Mouse (Mus musculus): ENCODE measurements around the gene Slc8a3.
A peak's percentile ranks its signal among the peaks of the same experiment; 100 is the strongest.

Slc8a3 gene

DNA sequence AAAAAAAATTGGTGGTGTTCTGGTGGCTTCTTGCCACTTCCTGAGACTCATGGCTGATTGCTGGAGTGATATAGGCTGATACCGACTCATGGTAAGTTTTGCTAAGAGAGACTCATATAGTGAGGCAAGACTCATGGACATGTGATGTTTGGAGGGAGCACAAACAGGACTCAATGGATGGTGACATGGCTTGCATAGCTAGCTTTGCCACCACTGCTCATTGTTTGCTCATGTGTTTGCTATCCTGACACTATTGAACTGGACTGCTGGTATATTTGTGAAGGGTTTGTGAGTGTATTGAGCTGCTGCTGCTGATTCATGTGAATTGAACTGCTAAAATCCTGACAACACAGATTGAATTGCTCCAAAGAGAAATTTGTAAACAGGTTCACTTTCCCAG, 95.8 kb downstream of the Slc8a3 start:
- no peak for DNase-seq (ENCODE audit: low spot score)

DNA sequence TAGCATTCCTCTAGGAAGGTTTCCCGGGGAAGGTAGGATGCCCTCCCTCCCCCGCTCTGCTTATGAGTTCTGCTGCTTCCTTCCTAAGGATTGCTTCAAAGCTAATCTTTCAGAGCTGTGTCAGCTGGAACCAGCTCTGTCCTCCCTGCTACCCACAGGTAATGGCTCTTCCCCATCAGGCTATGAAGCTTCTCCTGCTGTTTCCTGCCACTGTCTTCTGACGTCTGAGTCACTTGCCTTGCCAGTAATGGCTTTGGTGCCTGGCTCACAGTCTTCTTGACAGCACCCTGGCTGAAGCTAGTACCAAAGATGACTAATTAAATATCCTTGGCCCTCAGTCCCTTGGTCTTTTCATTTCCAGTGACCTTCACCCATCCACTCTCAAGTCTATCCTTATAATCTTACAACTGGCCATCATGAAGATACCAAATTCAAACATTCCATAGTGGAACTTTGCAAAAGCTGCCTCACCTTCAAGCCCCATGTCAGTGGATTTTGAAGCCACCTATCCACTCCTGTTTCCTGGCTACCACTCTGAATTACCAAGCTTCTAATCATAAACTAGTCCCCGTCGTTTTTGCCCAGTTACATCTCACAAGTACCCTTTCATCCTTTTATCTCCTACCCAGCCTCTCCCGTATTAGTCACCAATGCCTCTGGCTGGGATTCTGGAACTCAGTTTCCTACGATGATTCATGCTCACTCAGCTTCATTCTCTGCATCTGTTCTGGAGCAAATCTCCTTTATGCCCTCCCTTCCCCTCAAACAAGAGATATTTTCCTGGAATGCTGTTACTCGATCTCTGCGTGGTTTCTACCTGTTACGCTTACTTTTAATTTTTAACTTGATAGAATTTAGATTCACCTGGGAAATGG, 97.3 kb downstream of the Slc8a3 start:
- no peak for DNase-seq (ENCODE audit: low spot score)

DNA sequence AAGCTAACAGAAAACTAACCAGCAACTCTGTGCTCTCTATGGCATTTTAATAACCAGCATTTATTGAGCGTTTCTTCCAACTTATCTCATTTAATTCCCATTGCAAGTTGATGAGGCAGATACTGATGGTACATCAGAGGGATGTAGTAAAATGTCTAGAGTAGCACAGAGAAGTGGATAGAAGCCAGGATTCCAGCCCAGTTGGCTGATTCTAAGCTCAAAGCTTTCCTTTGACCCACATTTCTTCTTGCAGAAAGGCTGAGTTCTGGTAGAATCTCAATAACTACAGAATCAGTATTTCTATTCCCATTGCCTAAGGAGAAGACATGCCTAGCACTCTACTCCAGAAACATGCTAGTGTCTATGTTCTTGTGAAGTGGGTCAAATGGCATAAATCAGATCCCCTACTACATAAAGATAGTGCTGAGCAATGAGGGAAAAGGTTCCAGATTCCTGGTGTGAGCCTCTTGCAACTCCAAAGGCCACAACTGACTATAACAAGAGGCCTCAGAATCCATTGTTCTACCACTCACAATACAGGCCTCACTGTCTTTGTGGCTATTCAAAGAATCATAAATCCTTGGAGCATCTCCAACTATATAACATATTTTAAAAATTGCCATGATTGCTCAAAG, 99.1 kb downstream of the Slc8a3 start:
- no peak for DNase-seq (ENCODE audit: low spot score)

DNA sequence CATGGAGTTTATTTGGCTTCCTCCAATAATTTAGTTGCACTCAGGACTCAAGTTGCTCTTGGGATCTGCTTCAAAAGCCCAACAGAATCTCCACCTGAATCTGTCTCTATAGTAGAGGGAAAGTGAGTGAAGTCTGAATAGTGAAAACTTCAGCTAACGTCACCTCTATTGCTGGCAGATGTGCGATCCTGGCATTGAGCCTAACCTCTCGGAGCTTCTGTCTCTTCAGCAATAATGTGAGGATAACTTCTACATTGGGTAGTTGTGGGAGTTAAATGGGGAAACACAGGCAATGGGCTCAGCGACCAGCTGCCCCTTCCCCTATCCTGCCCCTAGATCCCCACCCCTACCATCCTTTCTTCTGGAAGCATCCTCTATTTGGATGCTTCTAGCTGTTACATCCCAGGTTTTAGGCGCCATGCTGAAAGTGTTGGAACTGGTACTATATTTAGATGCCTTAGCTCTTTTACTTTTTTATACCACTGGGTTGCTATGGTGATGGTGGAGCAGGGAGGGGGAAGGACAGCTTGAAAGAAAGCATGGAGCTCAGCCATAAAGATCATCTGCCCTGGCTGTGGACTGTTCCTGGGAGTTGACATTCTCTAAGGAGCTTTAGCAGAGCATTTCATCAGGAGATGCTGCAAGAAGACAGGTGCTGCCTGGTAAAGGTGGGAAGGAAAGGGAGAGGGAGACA, 105.1 kb downstream of the Slc8a3 start:
- no peak for DNase-seq (ENCODE audit: low spot score)

DNA sequence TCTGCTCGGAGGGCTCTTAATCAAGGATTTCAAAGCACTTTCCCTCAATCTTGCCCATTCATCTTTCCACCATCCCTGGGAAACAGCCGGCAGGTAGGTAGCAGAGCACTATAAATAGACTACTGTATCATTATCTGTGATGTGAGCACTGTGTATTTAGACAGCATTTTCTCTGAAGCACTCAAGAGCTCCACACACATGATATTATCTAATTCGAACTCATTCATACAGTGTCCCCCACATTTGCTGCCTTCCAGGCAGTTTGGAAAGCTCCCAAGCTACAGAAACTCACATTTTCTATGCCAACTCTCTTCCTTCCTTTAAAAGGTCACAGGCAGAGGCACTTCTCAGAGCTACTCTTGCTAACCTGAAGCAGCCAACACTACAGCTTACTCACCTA, 106.4 kb downstream of the Slc8a3 start:
- no peak for DNase-seq (ENCODE audit: low spot score)

DNA sequence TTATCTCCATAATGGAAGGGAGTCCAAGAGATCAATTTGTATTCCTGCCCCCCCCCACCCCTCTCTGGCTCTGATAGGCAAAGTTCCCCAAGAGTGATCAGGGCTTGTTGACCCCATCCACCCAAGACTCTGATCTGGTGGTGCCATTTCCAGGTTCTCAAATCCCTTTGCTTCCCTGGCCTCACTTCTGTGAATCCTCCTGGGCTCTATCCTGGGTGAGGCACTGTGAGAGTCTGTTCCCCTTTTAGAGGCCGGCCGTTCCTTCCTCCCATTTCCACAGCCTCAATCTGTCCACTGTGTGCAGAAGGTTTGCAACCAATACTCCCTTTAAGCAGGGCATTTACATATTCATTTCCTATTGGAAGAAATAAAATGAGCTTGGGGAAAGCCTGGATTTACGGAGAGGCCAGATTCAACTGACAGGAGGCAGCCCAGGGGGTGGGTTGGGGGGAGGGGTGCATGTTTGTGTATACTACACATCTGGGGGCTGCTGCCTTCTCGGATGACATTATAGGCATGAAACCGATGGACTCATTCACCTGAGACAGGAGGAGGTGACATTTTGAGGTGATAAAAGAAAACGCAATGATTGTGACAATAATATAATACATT, 106.9 kb downstream of the Slc8a3 start:
- no peak for DNase-seq (ENCODE audit: low spot score)

DNA sequence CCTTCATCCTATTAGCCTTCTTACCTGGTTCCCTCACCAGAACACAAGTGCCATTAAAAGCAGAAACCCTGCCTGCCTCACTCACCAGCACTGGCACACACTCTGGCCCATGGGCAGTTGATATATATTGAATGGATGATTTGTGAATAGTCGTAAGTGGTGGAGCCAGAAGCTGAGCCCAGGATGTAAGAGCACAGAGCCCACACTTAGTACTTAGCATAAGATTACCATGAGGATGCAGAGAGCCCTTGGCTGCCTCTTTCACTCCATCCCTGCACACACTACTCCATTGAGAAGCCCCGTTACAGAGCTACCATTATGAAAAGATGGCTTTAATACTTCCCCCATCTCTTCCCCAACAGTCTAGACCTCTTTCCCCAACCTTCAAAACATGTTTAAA, 108.1 kb downstream of the Slc8a3 start:
- DNase-seq (ENCODE audit: low spot score): no peak

DNA sequence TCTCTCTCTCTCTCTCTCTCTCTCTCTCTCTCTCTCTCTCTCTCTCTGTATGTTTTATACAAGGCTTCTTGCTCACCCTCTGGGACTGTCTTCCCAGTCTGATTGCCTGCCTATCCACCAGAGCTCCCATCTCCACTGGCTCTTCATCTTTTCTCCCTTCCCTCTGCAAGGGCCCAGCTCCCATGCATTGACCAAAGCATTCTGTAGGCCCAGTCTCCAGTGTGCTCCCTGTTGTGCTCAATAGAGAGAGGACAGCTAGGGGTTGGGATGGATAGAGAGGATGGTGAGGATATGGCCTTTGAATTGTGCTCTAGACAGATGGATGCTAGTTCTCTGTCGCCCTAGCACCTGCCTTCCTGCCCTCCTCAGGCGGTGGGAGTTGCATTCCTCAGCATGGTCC, 109.7 kb downstream of the Slc8a3 start:
- no peak for DNase-seq (ENCODE audit: low spot score)

DNA sequence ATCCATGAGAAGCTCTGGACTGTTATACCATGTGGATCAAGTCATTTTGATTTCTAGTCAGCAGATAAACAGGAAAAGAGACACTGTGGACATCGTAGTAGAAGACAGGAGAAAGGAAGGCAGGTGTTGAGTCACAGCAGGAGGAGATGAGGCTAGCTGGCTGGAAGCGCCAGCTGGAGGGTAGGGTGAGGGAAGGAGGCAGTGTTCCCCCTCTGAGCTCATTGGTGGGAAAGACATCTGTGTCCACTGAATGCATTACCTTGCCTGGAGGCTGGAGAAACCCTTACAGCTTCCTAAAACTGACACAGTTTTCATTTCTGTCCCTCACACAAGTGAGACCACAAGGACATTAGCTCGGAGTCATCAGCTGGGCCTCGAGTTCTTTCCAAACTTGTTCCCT, 113.6 kb downstream of the Slc8a3 start:
- DNase-seq (ENCODE audit: low spot score): no peak

DNA sequence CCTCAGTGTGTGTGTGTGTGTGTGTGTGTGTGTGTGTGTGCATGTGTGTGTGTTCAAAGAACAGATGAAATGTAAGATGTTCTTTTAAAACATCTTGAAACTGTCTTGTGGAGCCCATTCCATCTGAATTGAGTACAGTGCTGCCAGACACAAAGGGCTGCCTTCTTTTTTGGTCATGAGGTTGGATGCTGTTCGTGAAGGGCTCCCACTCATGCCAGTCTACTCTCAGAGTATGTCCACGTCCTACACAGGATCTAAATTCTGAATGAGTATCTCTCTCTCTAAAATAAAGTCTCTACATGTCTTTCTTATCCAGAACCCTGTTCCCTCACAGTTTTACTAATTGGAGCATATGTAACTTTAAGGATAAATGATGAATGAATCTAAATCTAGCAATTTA, 124.4 kb downstream of the Slc8a3 start:
- no peak for DNase-seq (ENCODE audit: low spot score)

DNA sequence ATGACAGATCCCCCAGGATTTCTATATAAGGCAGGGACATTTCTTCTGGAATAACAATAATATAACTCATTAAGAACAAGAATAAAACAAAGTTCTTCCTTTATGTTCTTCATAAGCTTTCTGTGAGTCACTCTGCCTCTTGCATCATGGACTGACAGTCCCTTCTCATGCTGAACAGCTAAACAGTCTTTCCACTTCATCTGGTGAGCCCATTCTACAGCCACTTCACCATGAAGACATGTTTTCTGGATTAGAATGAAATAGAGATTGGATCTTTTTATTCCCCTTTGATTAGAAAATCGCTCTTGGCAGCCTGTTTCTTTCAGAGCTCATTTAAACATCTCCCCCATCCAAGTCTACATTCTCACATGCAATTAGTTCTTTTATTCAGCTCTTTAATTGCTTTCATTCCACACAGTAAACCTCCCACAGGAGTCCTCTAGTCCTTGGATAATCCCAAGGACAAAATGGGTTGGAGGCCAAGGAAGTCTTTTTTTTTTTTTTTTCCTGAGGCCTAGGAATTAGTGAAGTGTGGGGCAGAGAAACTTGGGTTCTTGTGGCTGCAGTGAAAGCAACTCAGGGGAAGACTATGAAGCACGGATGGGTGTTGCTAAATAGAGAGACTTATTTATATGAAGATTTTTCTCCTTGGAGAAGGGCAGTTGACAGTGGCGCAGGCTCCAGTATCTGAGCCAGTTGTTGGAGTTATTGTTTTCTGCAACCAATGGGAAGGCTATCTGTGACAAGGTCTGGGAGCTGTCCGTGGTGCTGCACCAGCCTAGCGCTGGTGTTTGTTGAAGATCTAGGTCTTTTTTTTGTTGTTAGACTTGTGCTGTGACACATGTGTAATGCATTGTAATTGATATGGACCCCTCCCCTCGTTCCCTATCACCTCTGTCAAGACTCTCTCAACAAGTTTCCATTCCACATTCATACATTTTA, 127.1 kb downstream of the Slc8a3 start:
- peak; percentile 30 for DNase-seq (ENCODE audit: low spot score)

DNA sequence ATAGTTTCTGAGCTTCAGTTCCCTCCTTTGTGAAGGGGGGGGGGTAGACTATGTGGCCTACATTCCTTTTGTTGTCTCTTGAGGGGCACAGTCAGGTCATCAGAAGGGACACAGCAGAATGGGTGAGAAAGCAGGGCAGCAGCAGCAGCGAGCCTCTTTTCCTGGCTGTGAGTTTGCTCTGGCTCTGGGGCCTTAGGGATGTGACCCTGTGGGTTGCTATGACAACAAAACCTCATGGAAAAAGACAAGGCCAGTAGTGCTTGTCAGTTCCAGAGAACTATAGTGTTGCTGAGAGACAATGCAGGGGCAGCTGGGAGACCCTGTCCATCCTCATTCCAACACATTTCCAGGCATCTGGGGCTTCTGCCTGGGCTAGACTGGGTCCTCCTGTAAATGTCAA, 129.8 kb downstream of the Slc8a3 start:
- no peak for DNase-seq (ENCODE audit: low spot score)

DNA sequence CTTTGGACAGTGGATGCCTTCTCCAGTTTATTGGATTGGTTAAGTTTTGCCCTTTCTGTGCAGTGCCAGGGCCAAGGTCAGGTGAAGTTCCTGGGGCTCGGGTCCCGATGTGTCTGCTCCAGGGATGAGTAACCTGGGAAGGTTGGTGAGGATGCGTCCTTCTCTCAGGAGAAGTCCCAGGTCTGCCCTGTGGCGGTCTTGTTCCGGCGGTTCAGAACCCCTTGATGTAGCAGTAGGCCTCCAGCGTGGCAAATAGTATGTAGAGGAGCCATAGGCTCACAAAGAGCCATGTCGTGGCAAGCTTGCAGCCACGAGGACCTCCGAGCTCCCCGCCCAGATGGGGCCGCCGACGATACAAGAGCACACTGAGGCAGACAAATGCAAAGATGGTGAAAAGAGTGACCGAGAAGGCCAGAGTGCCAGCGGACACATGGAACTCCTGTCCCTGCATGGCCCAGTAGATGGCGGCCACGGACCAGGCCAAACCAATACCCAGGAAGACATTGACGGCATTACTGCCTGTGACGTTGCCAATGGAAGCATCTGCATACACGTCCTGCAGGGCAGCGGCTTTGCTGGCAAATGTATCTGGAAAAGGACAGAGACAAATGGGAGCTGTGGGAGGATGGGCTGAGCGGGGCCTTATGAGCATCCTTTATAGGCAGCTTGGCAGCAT, 133.6 kb downstream of the Slc8a3 start:
- DNase-seq (ENCODE audit: low spot score): no peak

DNA sequence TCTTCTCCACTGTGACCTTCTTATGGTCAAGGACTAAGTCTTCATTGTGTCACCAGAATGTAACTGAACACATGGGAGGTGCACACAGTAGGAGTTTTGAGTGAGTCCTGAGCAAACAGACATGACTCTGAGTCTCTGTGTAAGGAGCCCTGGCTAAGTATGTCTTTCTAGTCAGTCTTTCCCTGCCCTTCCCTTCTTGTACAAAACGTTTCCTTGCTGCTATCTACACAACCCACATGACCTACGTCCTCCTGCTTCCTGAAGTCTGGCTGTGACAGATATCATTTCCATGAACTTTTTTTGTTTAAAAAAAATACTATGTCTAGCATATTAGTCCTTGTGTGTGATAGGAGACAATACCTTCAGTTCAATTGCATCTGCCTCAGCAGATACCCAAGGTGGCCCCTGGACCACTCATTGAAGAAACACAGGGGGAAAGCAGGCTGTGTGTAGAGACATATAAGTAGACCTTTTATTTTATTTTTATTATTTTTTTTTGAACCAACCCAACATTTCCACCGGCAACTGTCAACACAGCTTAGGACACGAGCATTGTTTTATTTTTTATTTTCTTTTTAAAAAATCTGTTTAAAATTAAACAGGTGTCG, 135.4 kb downstream of the Slc8a3 start:
- no peak for DNase-seq (ENCODE audit: low spot score)

DNA sequence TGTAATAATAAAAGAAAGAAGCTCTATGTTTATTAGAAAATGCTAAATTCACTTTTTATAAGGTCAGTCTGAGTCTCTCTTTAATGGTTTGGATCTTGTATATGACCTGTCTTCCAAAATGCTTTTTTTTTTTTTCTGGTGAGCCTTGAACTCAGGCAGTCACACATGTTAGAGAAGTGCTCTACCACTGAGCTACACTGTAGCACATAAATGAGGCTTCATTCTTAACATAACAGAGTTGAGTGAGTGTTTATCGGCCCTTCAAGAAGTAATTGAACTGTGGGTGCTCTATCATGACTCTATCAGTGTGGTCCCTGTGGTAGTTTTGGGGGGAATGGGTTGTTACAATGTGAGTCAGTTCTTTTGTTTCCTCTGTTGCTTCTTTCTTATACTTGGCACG, 139.0 kb downstream of the Slc8a3 start:
- DNase-seq (ENCODE audit: low spot score): no peak

DNA sequence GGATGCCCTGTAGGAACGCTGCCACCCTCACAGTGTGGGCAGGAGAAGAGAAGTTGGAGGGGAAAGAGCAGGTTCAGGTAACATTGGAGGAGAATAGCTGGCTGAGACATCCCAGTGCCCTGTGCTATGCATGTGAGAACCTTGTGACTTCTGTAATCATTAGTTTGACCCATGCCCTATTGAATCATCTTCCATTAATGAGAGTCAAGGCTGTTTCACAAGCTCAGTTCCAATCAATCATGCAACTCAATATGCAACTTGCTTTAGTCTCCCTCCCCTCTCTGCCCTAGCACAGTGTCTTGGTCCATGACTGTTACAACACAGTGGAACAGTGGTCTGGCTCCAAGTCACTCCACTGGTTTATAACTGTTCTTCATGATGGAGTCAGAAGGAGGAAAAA, 143.3 kb downstream of the Slc8a3 start:
- no peak for DNase-seq (ENCODE audit: low spot score)

DNA sequence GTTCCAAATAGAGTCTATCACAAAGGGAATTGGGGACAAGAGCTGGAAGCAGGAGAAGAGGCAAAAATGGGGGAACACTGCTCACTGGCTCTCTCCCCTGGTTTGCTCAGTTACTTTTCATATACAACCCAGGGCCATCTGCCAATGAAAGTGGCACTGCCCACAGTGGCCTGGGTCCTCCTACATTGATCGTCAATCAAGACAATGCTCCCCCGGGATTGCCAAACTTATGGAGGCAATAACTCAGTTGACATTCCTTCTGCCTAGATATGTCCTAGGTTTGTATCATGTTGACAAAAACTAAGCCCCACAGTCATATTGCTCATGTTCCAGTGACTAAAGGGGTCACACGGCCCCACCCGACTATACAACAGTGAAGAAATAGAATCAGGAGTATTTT, 144.0 kb downstream of the Slc8a3 start:
- DNase-seq (ENCODE audit: low spot score): no peak

DNA sequence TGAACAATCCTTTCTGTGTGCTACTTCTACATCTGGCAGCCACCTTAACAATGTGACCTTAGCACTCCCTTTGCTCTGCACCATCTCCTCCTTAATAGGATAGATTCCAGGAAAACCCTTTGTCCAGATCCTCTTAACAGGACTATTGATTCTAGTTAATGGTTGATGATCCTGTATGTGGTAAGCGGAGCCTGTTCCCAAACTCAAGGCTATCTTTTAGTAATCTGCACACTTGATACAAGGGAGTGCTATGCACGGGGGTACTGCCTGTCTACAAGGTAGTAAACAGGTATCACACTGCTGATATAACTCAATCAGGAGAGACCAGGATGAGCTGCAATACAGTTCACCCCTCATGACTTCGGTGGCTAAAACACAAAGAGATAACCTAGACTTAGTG, 144.6 kb downstream of the Slc8a3 start:
- no peak for DNase-seq (ENCODE audit: low spot score)

DNA sequence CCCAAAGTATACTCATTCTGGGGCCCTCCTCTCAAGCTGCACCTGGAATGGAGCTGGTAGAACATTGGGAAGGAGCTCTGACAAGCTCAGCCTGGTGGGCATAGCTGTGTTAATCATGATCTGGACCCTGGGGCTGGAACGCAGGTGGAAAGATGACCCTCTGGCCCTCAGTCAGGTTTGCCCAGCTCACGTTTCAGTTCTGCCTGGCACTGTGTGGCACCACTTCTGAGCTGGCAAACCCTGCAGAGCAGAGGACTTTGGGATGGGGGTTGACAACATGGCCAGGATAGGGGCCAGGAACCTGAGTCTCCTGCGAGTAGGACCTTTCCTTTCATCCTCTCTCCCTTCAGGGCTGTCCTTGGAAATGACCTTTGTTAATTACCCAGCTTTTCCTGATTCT, 146.3 kb downstream of the Slc8a3 start:
- no peak for DNase-seq (ENCODE audit: low spot score)

DNA sequence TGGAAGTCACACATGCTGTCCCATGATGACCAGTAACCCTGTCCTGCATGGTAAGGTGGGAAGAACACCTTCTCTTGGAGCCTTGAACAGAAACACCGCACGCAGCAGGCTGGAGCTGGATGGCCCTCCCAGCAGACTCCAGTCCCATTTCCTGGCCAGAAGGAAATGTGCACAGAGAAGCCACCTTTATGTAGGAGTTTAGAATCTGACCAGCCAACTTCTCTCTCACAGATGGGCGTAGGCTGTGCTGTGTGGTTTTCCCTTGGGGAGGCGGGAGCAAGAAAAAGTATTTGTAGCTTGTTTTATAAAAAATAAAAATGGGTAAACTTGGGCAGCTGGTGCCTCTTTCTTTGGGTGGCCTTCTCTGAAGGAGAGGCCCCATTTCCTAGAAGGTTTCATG, 146.9 kb downstream of the Slc8a3 start:
- no peak for DNase-seq (ENCODE audit: low spot score)

DNA sequence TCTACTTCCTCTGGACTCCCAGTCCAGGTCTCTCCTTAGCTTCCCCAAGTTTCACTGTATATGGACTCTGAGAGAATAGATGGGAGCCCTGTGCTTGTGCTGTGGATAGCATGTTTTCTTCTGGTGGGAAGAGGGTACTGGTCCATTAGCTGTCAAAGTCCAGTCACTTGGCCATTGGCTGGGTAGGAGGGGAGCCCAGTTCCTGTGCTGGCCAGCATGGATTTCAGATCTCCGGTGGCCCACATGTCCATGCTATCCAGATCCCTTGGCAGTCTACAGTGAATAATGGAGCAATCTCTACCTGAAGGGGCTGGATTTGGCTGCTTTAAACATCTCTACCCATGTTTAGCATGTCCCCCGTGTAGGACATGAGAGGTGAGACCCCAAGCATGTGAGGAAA, 148.0 kb downstream of the Slc8a3 start:
- no peak for DNase-seq (ENCODE audit: low spot score)

Measured in ovary, postnatal 10 days (tissue).